Mouse (Mus musculus): Measurements from ENCODE around the gene Epx.

Gene Epx

DNA sequence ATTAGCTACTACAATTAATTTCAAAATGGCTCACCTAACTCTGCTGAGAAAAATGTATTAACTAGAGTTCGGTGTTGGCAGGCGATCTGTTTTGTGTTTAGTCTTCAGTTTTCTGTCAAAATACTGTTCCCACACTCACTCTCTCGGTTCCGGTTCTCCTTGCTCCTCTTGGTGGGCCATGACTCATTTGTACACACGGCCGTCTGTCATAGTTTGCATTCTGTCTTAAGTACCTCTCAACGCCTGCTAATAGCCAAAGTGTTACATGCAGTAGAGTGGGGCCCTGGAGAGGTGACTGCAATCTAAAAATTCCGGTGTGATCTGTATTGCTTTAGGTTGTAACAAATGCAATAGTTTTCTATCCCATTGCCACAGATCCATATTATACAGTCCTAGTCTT is 34.7 kb downstream of the Epx start:
- peak; percentile 88 for DNase-seq (ENCODE audit: low read depth, low spot score)

DNA sequence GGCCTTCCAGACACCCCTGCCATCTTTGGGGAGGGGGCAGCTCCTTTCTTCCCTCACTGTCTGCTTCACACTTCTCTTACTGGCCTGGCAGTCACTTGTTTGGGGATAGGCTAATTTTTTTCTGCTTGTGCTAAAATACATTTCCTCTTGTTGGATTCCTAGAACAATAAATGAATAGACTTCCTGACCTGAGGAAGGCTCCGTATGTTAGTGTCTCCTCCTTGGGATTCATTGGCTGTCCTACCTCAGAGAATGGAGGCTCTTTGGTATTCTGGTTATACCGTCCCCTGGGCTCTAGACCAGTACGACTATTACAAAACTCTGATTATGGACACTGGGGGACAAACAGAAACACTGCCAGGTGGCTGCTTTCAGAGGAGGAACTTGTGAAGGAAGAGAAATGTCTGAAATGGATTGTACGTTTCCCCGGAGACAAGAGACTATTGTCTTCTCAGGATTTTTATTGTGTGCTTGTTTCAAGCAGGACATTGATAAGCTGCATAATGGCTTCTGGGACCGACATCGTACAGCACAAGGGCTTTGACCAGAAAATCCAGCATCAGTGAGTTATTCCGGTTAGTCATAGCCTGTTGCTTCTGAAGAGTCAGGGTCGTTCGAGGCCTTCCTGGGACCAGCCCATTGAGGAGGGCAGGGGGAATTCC is 47.0 kb downstream of the Epx start, which contains the start of gene Lpo:
TSS of gene Lpo (minus strand) at position 51 of the 662 bp plus-strand sequence.
- no peak for DNase-seq (ENCODE audit: low read depth, low spot score)

DNA sequence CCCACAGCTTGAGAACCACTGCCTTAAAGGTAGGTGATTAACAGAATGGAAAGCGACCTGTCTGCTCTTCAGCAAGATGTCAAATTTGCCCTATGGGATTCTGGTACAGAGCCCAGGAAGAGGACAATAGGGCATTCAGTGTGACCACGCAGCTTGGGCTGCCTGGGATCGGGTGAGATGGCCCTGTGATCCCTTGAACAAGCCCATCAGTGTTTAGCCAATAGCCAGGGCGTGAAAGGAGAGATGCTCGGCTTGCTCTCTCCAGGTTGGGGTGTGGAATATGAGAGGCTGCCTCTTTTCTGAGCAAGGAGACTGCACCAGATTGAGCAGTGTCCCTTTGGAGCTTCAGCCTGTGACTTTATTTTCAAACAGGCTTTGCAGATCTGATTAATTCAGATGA is 53.8 kb downstream of the Epx start:
- DNase-seq (ENCODE audit: low read depth, low spot score): no peak

- DNase-seq (ENCODE audit: low read depth, low spot score): no peak
These were observed 57.9 kb downstream of the Epx start for GRCm38 (mm10) chr11:87817443-87817773.

- DNase-seq (ENCODE audit: low read depth, low spot score): peak; percentile 62
These were observed 58.5 kb downstream of the Epx start for GRCm38 (mm10) chr11:87816707-87817442.

- DNase-seq (ENCODE audit: low read depth, low spot score): no peak
These were observed 60.5 kb downstream of the Epx start for GRCm38 (mm10) chr11:87814831-87815230.
